Mouse (Mus musculus) bone marrow macrophage, adult 2 months (primary cell): ENCODE results near the gene Apba1.

ENCODE experiments used
- CTCF ChIP-seq: IDR thresholded peaks from 2 replicates; pipeline ENCODE4 v1.5.1; 2012; ENCODE audit warnings: low read depth, mild to moderate bottlenecking, low read length, moderate library complexity
- POLR2A ChIP-seq: IDR thresholded peaks from 2 replicates; pipeline ENCODE4 v1.6.1; 2012; ENCODE audit warnings: mild to moderate bottlenecking, low read depth, low read length, borderline replicate concordance

DNA sequence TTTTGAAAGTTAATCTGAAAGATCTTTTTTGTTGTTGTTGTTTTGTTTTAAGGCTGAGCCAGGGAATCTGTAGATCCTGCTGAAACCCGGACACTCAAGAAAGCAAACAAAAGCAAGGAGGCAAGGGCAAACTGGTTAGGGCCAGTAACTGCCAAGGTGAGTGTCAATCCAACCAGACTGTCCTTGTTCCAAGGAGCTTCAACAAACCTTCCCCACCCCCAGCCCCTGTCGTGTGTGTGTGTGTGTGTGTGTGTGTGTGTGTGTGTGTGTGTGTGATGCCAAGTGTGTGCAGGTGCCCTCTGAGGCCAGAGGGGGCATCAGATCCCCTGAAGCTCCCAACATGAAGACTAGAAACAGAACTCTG, 210.2 kb downstream of the Apba1 start:
- TF ChIP-seq CTCF (no peak), POLR2A (no peak)
